Mouse (Mus musculus) hindbrain, embryonic 15.5 days (tissue): Measurements from ENCODE around the gene Zwilch. TPM values are rescaled to one million over a fixed set of nuclear protein-coding genes. Genes with fewer than 3 reads are reported as not detected.
"Not testable (repeated sequence)": the region's sequence is repeated elsewhere in the genome, so short reads cannot be mapped to it uniquely, and the experiment has no call there.

Experiments
- ATAC-seq: fragments of 200-750 bp; cut with Nextera tagmentation; 2 replicates; pipeline ENCODE4 v1.8.0; 2017; ENCODE audit warnings: low read depth, moderate number of reproducible peaks, moderate TSS enrichment; ENCODE audit not compliant: low FRiP score
- H3K27ac ChIP-seq: fragments of 300-500 bp; sonication (generic); replicated peaks from 2 replicates; pipeline ENCODE4 v1.5.1; 2015; ENCODE audit warnings: mild to moderate bottlenecking, inconsistent platforms
- H3K27me3 ChIP-seq: fragments of 300-500 bp; sonication (generic); 2 replicates; pipeline ENCODE4 v1.6.1; 2015; ENCODE audit warnings: control low read depth, inconsistent platforms
- H3K36me3 ChIP-seq: fragments of 300-500 bp; sonication (generic); 2 replicates; pipeline ENCODE4 v1.6.1; 2015; ENCODE audit warnings: control low read depth, inconsistent platforms
- H3K4me1 ChIP-seq: fragments of 300-500 bp; sonication (generic); replicated peaks from 2 replicates; pipeline ENCODE4 v1.6.1; 2015; ENCODE audit warnings: control low read depth, inconsistent platforms
- H3K4me2 ChIP-seq: fragments of 300-500 bp; sonication (generic); 2 replicates; pipeline ENCODE4 v1.6.1; 2015; ENCODE audit warnings: moderate library complexity, mild to moderate bottlenecking, inconsistent platforms
- H3K4me3 ChIP-seq: fragments of 300-500 bp; sonication (generic); 2 replicates; pipeline ENCODE4 v1.5.1; 2015; ENCODE audit warnings: mild to moderate bottlenecking, inconsistent platforms
- H3K9ac ChIP-seq: fragments of 300-500 bp; sonication (generic); 2 replicates; pipeline ENCODE4 v1.6.1; 2015; ENCODE audit warnings: inconsistent platforms
- H3K9me3 ChIP-seq: fragments of 300-500 bp; sonication (generic); 2 replicates; pipeline ENCODE4 v1.6.1; 2016; ENCODE audit warnings: control low read depth, inconsistent platforms
- WGBS: fragments of 180-500 bp; shearing (Covaris S2); methylation state at CpG from one replicate; pipeline ENCODE4 v1.1.7; 2015; 5-methylcytosine and 5-hydroxymethylcytosine counted together
- polyA plus RNA-seq: library from polyadenylated mRNA; unstranded; fragments of >200 nt; fragmentation: Nextera tagmentation; extraction: Ambion mirVana; gene quantifications from 2 replicates; pipeline ENCODE4 v1.2.1, GENCODE M21; 2015

Zwilch gene
- polyA plus RNA-seq, 1 experiment from 2014 or later: 5.6 TPM

DNA sequence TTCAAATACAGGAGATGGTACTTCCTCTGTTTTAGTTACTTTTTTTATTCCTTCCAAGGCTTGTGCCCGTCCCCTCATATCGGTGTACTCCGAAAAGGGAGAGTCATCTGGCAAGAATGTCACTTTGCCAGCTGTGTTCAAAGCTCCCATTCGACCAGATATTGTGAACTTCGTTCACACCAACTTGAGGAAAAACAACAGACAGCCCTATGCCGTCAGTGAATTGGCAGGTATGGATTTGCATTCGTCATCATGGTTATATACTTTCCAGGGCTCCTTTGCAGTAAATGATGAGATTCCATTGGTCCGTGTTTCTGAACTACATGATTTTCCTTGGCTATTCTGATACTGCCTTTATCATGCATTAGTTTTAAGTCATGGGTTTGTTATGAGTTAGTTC, 1.9 kb upstream of the Zwilch start:
- H3K4me1 ChIP-seq: peaks cover 34% of the 10 kb centered on the region
- H3K27ac ChIP-seq: no peak overlapping the region
- ATAC-seq: no peak
- no peaks in the 10 kb centered on the region for H3K27me3 ChIP-seq
- H3K36me3 ChIP-seq: peaks cover 38% of the 10 kb centered on the region
- 78% methylated on average over 8 of the region's 8 CpGs for WGBS
- peak overlapping the region; percentile 99 for H3K4me3 ChIP-seq
- no peak overlapping the region for H3K9ac ChIP-seq
- peak overlapping the region; percentile 65 for H3K4me2 ChIP-seq
- H3K9me3 ChIP-seq: no peaks in the 10 kb centered on the region

DNA sequence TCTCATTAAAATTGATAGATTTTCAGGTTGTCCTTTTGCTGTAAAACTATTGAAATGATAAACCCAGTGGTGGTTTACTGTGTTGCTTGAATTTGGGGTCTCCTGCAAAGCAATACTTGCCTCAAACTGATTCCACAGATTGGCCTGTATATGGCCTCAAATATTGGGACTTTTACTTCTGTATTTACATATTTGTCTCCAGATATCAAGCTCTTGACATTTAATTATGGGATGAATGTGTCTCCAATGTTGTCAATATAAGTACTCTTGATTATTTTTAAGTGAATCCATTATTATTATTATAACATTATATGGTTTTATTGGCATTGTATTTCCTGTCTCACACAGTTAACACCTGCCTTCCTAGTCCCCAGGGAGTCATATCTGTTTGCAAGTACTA, 1.4 kb upstream of the Zwilch start:
- Histone ChIP-seq H3K4me3 (peak overlapping the region; percentile 99), H3K27ac (no peak overlapping the region)

DNA sequence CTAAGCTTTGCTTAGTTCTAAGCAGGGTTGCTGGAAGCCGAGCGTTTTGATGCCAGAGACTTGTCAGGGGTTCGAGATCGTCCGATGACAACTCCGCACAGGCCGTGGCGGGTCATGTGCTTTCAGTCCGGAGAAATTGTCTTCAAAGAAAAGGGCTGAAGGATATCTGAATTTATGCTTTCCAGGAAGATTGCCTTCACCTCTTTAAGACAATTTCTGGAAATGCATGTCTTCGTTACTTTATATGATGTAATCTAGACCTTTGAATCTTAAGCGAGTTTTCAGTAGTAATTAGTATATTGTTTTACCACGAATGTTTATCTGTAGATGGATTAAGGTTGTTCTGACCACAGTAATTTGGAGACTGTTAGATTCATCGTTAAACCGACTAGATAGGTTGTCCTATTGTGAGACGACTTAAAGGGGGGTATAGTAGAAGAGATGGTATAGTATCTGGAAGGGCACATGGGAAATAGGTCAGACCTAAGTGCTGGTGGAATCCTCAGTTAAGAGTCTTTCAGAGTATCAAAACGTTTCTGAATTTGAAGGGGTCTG, 839 bp upstream of the Zwilch start:
- H3K27me3 ChIP-seq: no peaks in the 10 kb centered on the region
- H3K27ac ChIP-seq: peak overlapping the region; percentile 93
- ATAC-seq: no peak
- under 1% methylated on average over 16 of the region's 16 CpGs for WGBS
- H3K9ac ChIP-seq: peak overlapping the region; percentile 95
- peak overlapping the region; percentile 99 for H3K4me3 ChIP-seq
- H3K4me1 ChIP-seq: peaks cover 28% of the 10 kb centered on the region
- no peaks in the 10 kb centered on the region for H3K9me3 ChIP-seq
- peak overlapping the region; percentile 65 for H3K4me2 ChIP-seq
- H3K36me3 ChIP-seq: peaks cover 38% of the 10 kb centered on the region

More for the DNA sequence above, 1.4 kb upstream of the Zwilch start:
- no peaks in the 10 kb centered on the region for H3K27me3 ChIP-seq
- peaks cover 38% of the 10 kb centered on the region for H3K36me3 ChIP-seq
- no peaks in the 10 kb centered on the region for H3K9me3 ChIP-seq
- ATAC-seq: no peak
- H3K4me1 ChIP-seq: peaks cover 30% of the 10 kb centered on the region
- peak overlapping the region; percentile 65 for H3K4me2 ChIP-seq
- H3K9ac ChIP-seq: peak overlapping the region; percentile 95

DNA sequence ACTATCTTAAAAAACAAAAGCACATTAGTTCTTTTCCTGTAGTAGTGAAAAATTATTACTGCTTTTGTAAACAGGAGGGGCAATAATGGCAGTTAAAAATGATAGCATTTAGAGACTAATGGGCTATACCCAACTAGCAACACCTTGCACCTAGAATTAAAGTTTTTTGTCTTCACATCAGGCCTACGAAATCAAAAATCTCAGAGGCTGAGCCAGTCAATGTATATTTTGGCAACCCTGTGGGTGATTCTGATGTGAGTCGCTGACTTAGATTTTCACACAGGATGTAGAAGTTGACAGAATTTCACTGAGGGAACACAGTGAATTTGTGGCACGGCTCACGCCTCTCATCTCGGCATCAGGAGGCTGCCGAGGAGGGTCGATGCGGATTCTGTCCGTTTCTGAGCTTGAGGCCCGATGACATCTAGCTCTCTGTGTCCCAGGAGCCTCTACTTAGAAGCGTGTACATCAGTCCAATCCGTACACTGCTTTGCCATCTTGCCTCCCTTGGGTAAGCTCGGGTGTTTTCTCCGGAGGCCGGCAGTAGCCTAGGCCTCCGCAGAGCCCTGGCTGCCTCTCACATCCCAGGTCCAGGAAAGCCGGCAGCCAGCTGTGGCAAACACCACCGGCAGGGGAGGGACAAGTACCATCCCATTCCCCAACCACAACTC, 624 bp downstream of the Zwilch start:
- no peaks in the 10 kb centered on the region for H3K9me3 ChIP-seq
- H3K27me3 ChIP-seq: no peaks in the 10 kb centered on the region
- WGBS: 2% methylated on average over 18 of the region's 18 CpGs
- H3K27ac ChIP-seq: peak overlapping the region; percentile 93
- H3K9ac ChIP-seq: peak overlapping the region; percentile 95
- peaks cover 25% of the 10 kb centered on the region for H3K4me1 ChIP-seq
- H3K36me3 ChIP-seq: peaks cover 23% of the 10 kb centered on the region
- H3K4me3 ChIP-seq: peak overlapping the region; percentile 99
- peak overlapping the region; percentile 65 for H3K4me2 ChIP-seq
- ATAC-seq: no peak; the same call in 1 of the 2 replicates

DNA sequence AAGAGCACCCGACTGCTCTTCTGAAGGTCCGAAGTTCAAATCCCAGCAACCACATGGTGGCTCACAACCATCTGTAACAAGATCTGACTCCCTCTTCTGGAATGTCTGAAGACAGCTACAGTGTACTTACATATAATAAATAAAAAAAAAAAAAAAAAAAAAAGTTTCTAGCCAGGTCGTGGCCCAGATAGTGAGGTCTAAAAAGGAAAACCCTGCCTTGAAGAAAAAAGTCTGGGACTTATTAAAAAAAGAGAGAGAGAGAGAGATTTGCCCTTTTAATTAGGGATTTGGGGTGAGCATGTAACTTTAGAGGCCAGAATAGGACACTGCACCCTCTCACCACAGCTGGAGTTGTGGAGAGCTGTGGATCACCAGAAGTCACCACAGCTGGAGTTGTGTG, 2.9 kb downstream of the Zwilch start:
- not testable (repeated sequence) for ATAC-seq
- 96% methylated on average over 3 of the region's 3 CpGs for WGBS

DNA sequence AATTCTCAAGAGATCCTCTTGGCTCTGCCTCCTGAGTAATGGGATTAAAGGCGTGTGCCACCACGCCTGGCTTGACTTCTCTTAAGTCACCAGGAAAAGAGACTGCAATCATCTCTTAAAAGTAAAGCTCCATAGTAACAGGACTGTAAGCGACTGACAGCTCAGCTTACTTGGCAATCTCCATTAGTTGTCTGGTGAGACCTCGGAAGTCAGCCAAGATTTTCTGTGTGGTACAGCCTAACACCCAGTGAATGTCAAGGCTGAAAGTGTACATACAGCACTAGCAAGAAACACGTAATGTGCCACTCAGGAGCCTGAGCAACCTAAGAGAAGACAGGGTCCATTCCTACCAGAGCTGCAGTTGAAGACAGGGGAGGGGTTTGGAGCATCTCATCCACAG, 12.4 kb downstream of the Zwilch start:
- Histone ChIP-seq H3K4me3 (no peak overlapping the region), H3K36me3 (no peaks in the 10 kb centered on the region), H3K27ac (no peak overlapping the region), H3K9me3 (no peaks in the 10 kb centered on the region), H3K9ac (no peak overlapping the region), H3K27me3 (no peaks in the 10 kb centered on the region), H3K4me2 (no peak overlapping the region), H3K4me1 (no peaks in the 10 kb centered on the region)
- WGBS: 95% methylated on average over 5 of the region's 5 CpGs
- ATAC-seq: no peak

More for the DNA sequence above, 2.9 kb downstream of the Zwilch start:
- H3K9ac ChIP-seq, H3K27ac ChIP-seq, H3K27me3 ChIP-seq, H3K4me2 ChIP-seq, H3K9me3 ChIP-seq, H3K4me3 ChIP-seq, H3K36me3 ChIP-seq: not testable (repeated sequence)
- H3K4me1 ChIP-seq: peaks cover 19% of the 10 kb centered on the region

DNA sequence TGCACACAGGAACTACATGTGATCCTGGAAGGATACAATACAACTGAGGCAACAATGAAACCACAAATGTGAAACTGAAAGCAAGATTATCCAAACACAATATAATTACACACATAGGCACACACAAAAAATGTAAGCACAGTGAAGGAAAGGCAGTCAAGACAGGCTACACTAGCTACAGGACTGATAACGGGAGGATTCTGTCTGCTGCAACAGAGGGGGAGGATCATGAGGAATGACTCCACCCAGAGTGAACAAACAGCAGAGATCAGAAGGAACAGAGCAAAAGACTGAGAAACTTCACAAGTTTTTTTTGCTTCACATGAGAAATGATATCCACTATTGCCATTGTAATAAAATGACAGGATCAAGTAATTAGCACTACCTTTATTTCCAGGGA, 16.3 kb downstream of the Zwilch start:
- no peak for ATAC-seq
- no peak overlapping the region for H3K4me2 ChIP-seq
- WGBS: 97% methylated on average over 1 of the region's 1 CpGs
- no peak overlapping the region for H3K27ac ChIP-seq
- H3K9ac ChIP-seq: no peak overlapping the region
- H3K36me3 ChIP-seq: no peaks in the 10 kb centered on the region
- no peaks in the 10 kb centered on the region for H3K4me1 ChIP-seq
- no peaks in the 10 kb centered on the region for H3K9me3 ChIP-seq
- H3K27me3 ChIP-seq: no peaks in the 10 kb centered on the region
- H3K4me3 ChIP-seq: no peak overlapping the region

DNA sequence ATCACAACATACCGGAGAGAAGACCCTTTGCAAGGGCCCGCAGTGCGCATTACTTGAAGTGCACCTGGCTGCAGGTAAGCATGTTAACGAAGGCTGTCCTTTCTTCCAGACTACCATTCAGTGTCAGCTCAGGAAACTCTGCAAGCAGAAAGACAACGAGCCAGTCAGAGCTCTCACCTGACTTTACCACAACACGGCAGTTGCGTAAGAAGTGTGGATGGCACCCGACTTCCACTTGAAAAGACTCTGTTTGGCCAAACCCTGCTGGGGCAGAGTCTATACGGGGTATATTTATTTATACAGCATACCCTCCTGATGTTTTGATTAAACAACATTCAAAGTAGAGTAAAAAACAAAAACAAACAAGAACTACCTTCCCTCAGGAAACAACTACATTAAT, 33.0 kb downstream of the Zwilch start:
- Histone ChIP-seq H3K4me1 (no peaks in the 10 kb centered on the region), H3K4me2 (no peak overlapping the region), H3K4me3 (no peak overlapping the region), H3K27me3 (no peaks in the 10 kb centered on the region), H3K36me3 (no peaks in the 10 kb centered on the region), H3K27ac (no peak overlapping the region), H3K9me3 (no peaks in the 10 kb centered on the region), H3K9ac (no peak overlapping the region)
- 90% methylated on average over 9 of the region's 9 CpGs for WGBS
- no peak for ATAC-seq

DNA sequence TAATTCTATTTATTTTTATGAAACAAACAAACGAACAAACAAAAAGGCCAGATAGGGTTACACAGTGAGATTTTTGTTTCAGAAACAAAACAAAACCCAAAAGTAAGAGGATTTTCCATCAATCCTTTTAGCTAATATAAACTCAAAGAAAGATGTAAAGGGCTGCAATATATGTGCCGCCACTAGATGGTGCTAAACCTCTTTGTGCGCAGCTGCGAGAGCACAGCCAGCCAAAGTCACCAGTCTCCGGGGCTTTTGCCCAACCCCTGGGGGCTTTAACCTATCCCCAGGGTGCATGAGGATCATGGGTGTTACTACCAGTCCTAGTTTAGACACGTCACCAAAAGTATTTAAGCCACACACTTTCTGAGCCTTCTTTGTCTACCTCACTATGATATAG, 34.0 kb downstream of the Zwilch start:
- not testable (repeated sequence) for ATAC-seq, H3K4me2 ChIP-seq
- 8% methylated on average over 6 of the region's 6 CpGs for WGBS

DNA sequence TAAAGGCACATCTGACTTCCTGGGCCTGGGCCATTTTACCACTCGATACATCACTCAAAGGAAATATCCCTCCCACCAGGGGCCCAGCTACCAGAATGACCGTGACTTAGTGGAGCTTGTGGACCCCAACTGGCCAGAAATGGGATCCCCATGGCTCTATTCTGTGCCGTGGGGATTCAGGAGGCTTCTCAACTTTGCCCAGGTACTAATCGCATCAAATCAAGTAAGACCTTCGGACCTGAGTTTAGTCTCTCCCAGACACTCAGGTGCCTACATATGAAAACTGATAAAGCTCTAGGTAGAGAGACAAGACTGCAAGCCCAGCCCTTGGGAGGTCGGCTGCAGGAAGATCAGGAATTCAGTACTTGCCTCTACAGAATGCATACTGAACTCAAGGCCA, 41.3 kb downstream of the Zwilch start:
- Histone ChIP-seq H3K4me3 (no peak overlapping the region), H3K27ac (no peak overlapping the region), H3K36me3 (no peaks in the 10 kb centered on the region), H3K4me2 (no peak overlapping the region), H3K9me3 (no peaks in the 10 kb centered on the region), H3K4me1 (no peaks in the 10 kb centered on the region), H3K27me3 (no peaks in the 10 kb centered on the region), H3K9ac (no peak overlapping the region)
- ATAC-seq: no peak
- 82% methylated on average over 6 of the region's 6 CpGs for WGBS

More for the DNA sequence above, 34.0 kb downstream of the Zwilch start:
- H3K27me3 ChIP-seq, H3K9ac ChIP-seq, H3K9me3 ChIP-seq, H3K4me1 ChIP-seq, H3K4me3 ChIP-seq, H3K27ac ChIP-seq, H3K36me3 ChIP-seq: not testable (repeated sequence)

DNA sequence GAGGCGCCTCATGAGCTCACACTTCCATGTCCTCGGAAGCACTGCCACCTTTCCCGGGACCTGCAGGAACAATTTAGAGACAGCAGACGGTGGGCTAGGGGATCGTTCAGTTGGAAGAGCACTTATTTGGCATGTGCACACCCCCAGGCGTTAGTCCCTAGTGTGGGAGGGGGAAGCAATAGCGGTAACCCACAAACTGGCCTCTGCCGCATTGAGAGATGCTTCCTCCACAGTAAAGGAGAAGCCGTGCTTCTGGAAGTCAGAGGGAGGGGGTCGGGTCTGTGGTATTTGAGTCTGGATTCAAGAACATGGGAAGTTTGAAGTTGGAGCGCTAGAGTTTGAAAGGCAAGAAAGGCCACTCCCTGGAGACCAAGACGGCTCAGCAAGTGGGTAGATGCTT, 46.8 kb downstream of the Zwilch start:
- no peaks in the 10 kb centered on the region for H3K9me3 ChIP-seq
- H3K9ac ChIP-seq: no peak overlapping the region
- H3K36me3 ChIP-seq: no peaks in the 10 kb centered on the region
- H3K27ac ChIP-seq: no peak overlapping the region
- no peak overlapping the region for H3K4me2 ChIP-seq
- ATAC-seq: no peak
- 76% methylated on average over 12 of the region's 12 CpGs for WGBS
- H3K4me1 ChIP-seq: no peaks in the 10 kb centered on the region
- no peak overlapping the region for H3K4me3 ChIP-seq
- no peaks in the 10 kb centered on the region for H3K27me3 ChIP-seq

DNA sequence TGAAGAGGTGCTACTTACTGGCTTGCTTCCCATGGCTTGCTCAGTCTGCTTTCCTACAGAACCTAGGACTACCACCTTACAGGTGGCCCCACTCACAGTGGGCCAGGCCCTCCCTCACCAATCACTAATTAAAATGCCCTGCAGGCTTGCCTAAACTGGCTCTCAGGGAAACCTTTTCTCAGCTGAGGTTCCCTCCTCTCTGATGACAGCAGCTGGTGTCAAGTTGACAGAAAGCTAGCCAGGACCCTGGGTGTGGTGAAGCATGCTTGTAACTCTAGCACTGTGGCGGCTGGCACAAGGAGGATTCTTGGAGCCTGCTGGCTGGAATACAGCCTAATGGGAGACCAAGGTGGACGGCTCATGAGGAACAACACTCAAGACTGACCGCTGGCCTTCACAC, 47.6 kb downstream of the Zwilch start:
- no peak overlapping the region for H3K9ac ChIP-seq
- no peaks in the 10 kb centered on the region for H3K4me1 ChIP-seq
- H3K27ac ChIP-seq: no peak overlapping the region
- no peak overlapping the region for H3K4me3 ChIP-seq
- no peak overlapping the region for H3K4me2 ChIP-seq
- 81% methylated on average over 3 of the region's 3 CpGs for WGBS
- H3K27me3 ChIP-seq: no peaks in the 10 kb centered on the region
- no peaks in the 10 kb centered on the region for H3K9me3 ChIP-seq
- H3K36me3 ChIP-seq: no peaks in the 10 kb centered on the region
- ATAC-seq: no peak

DNA sequence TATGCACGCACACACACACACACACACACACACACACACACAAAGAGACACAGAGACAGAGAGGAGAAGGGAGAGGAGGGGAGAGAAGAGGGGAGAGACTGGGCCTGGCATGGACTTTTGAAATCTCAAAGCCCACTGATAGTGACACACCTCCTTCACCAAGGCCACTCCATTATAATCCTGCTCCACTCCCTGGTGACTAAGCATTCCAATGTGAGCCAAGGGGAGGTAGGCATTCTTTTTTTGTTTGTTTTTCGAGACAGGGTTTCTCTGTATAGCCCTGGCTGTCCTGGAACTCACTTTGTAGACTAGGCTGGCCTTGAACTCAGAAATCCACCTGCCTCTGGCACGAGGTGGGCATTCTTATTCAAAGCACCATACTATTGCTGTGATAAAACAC, 48.1 kb downstream of the Zwilch start:
- H3K36me3 ChIP-seq, H3K9me3 ChIP-seq, H3K4me1 ChIP-seq, H3K27ac ChIP-seq, H3K9ac ChIP-seq, H3K27me3 ChIP-seq, ATAC-seq, H3K4me2 ChIP-seq, H3K4me3 ChIP-seq: not testable (repeated sequence)
- 71% methylated on average over 3 of the region's 3 CpGs for WGBS
